Mouse (Mus musculus) C2C12 (cell line): ENCODE measurements around the gene Calcoco1.

ENCODE experiments used
- CTCF ChIP-seq: IDR thresholded peaks from one replicate; pipeline ENCODE4 v1.5.1; 2011; ENCODE audit not compliant: control insufficient read depth, insufficient read depth, insufficient read length
- MYOG ChIP-seq: IDR thresholded peaks from one replicate; pipeline ENCODE4 v1.6.1; 2011; ENCODE audit not compliant: control insufficient read depth, insufficient read length; ENCODE audit errors: extremely low read depth

- TF ChIP-seq CTCF: no peak
- TF ChIP-seq MYOG: no peak
Measured at GRCm38 (mm10) chr15:102746126-102746487, 24.1 kb upstream of the Calcoco1 start.
